Mouse (Mus musculus) macrophage (primary cell): ENCODE measurements around the gene Adgrb2. TPM values are rescaled to one million over a fixed set of nuclear protein-coding genes. Genes with fewer than 3 reads are reported as not detected.

Source experiments
- H3K27ac ChIP-seq: fragments of 350-480 bp; formaldehyde crosslinking; 2 replicates; pipeline ENCODE4 v1.9.0; 2021
- H3K36me3 ChIP-seq: fragments of 350-480 bp; formaldehyde crosslinking; 2 replicates; pipeline ENCODE4 v1.9.0; 2021; ENCODE audit errors: inconsistent target
- H3K4me3 ChIP-seq: fragments of 350-480 bp; formaldehyde crosslinking; 2 replicates; pipeline ENCODE4 v1.9.0; 2021; ENCODE audit errors: inconsistent target
- H3K79me2 ChIP-seq: fragments of 350-480 bp; formaldehyde crosslinking; 2 replicates; pipeline ENCODE4 v1.9.0; 2021; ENCODE audit errors: inconsistent target
- WGBS: methylation state at CpG from one replicate; pipeline ENCODE4 v1.1.7; 2026; ENCODE audit warnings: inconsistent platforms; ENCODE audit not compliant: missing documents; 5-methylcytosine and 5-hydroxymethylcytosine counted together
- polyA plus RNA-seq: library from polyadenylated mRNA; stranded (reverse); fragments of 250-400 nt; gene quantifications from 3 replicates; pipeline ENCODE4 v1.2.4, GENCODE M21; 2018; ENCODE audit warnings: inconsistent platforms
- total RNA-seq, 78 experiments: library from RNA; depleted of rRNA; stranded (reverse); fragments of 250-400 nt; gene quantifications; 1 replicate in 9 of 78; 2 replicates in 24 of 78; 3 replicates in 43 of 78; 4 replicates in 2 of 78; pipeline ENCODE4 v1.2.4; 2018; ENCODE audit warnings: inconsistent platforms in 56 of 78

The Adgrb2 gene
- total RNA-seq (2018; cell fraction: chromatin; rRNA removed): 1 to 10 TPM in 1 of 26 experiments, under 1 TPM in 1, not detected in 24; 0.71 to 1.1 TPM
- total RNA-seq (2018; cell fraction: cytosol; rRNA removed): not detected
- not detected for total RNA-seq (2018; cell fraction: nucleus; rRNA removed)
- not detected in 3 replicates for polyA plus RNA-seq

DNA sequence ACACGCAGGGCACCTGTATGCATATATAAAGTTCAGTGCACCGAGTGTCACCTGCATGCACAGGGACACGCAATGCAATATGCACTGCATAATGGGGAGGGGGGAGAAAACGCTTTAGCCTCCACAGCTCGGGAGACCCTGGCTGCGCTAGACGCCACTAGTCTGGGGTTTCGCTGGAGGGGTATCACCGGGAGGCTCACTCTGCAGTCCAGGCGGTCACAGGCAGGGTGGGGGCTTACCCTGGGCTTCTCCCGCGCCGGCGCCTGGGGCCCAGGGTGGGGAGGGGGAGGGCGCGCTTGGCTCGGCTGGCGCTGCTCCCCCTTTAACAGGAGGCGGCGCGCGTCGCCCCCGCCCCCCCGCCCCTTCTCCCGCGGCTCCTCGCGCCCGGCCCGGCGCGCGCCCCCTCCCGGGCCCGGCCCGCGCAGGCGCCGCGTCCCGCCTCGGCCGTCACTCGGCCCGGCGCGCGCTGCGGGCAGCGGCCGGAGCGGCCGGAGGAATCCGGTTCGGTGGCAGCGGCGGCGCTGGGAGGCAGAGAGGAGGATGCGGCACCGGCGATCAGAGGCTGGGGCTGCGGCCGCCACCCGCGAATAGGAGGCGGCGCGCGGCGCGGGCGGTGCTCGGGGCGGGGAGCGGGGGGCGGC is at the start of gene Adgrb2:
Adgrb2 (plus strand) TSS at position 450 of the 641 bp plus-strand sequence.
- H3K79me2 ChIP-seq: no peaks in the 10 kb centered on the region
- no peaks in the 10 kb centered on the region for H3K36me3 ChIP-seq
- H3K4me3 ChIP-seq: no peak within 1 kb of the TSS
- H3K27ac ChIP-seq: no peak within 1 kb of the TSS
- WGBS: 1% methylated on average over 39 of the region's 77 CpGs

DNA sequence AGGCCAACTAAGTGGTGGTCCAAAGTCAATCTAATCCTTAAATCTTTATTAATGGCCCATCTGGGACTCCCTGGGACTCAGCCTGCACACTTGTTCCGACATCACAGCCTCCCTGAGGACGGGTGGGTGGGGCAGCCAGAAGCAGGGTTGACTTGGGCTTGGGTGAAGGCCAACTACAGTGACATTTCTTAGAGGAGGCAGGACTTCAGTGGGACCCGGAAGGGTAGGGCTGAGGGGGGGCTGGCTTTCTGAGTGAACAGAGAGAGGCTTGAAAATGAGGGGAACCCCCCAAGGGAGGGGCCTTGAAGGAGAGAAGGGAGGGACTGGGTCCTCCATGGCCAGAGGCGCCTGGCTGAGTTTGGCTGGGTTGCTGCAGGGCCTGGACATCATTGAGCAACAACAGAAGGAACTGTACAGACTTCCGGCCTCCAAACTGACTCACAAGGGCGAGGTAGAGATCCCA is 33.3 kb upstream of the Adgrb2 start:
- WGBS: 37% methylated on average over 6 of the region's 6 CpGs
- Histone ChIP-seq H3K4me3 (no peak overlapping the region), H3K79me2 (no peaks in the 10 kb centered on the region), H3K36me3 (no peaks in the 10 kb centered on the region), H3K27ac (no peak overlapping the region)

DNA sequence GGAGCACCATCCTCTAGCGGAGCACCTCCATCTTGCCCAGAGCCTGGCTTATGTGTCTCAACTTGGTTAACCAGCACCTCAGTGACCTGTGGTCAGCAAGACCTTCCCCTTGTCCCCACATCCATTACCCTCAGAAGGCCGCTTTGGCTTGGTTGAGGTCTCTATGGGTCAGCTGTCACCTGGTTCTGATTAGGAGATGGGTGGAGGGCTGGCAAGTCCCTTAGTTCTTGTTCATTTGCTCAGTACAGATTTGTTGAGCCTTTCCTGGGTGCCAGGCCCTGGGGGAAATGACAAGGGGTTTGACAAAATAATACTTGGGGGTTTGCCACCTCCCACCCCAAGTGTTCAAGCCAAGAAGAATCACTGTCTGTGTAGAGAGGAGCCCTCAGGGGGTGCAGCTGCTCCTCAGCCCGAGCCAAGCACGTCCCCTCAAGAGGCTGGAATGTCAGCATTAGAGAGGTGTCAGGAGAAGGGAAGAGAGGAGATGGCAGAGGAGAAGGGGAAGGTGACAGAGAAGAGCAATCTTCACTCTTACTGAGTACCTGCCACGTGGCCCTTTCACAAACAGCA is 32.3 kb upstream of the Adgrb2 start:
- Histone ChIP-seq H3K27ac (no peak overlapping the region), H3K36me3 (no peaks in the 10 kb centered on the region), H3K79me2 (no peaks in the 10 kb centered on the region), H3K4me3 (no peak overlapping the region)
- WGBS: 90% methylated on average over 4 of the region's 5 CpGs

DNA sequence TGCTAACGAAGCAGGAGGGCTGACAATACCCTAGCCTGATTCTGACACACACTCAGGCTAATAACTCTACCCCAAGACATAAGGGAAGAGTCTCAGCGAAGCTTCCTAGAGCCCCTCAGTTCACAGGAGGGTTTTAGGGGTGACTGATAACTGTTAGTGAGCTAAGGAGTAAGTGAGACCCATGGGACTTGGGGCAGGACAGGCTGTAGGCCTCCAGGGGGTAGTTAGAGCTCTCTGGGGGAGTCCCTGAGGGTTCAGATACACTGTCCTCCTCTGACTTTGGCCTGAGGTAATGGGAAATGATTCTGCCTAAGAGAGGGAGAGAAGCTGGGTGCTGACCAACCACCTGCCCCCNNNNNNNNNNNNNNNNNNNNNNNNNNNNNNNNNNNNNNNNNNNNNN is 30.1 kb upstream of the Adgrb2 start:
- H3K4me3 ChIP-seq: no peak overlapping the region
- H3K36me3 ChIP-seq: no peaks in the 10 kb centered on the region
- no peak overlapping the region for H3K27ac ChIP-seq
- WGBS: 96% methylated on average over 2 of the region's 2 CpGs
- no peaks in the 10 kb centered on the region for H3K79me2 ChIP-seq

DNA sequence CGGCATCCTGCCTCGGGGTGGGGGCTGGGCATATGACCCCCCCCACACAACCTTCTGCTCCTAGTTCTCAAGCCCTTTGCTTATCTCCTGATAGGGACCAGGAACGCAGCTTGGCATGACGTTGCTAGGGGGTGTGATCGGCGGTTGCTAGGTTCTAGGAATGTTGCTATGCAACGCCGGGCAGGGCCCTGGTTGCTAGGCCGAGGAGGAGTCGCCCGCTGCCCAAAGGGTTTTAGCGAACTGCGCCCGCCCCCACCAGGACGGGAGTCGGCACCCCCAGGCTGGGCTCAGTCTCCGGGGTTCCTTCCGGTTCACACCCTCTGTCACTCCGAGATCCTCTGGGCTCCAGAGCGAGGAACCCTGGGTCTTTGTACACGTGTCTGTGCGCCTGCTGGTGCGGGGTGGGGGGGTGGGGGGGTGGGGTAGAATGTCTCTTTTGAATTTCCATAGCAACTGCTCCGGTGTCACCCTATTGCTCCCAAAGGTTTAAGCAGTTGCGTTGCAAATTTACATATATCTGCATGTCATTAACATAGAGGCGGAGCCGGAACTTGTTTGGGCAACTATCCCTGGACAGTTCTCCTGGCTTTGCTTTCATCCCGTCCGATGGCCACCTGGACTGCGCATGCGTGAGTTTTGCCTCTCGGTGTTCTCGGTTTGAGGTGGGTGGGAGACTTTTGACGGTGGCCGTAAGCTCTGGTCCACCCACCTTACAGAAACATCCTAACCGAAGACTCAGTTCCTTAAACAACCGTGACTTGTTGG is 24.3 kb upstream of the Adgrb2 start:
- Histone ChIP-seq H3K79me2 (no peaks in the 10 kb centered on the region), H3K27ac (no peak overlapping the region), H3K4me3 (peak overlapping the region; percentile 16; the same call in 1 of the 2 replicates), H3K36me3 (no peaks in the 10 kb centered on the region)
- under 1% methylated on average over 32 of the region's 37 CpGs for WGBS

DNA sequence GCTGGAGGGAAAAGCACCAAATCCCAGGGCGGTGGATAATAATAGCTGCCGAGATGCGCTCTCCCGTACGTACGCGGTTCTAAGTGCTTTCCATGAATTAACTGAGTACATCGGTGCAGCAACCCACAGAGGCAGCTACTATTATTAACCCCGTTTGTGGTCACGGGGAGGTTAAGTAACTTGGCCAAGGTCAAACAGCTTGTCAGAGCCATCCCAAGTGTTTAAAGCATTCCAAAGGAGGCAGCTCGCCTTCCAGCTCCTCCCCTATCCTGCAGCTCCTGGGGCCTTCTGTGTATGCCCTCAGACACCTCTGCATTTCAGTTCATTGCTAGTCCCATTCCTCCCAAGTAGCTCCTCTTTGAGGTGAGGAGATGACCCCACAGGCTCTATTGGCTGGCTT is 19.4 kb upstream of the Adgrb2 start:
- Histone ChIP-seq H3K4me3 (no peak overlapping the region), H3K79me2 (no peaks in the 10 kb centered on the region), H3K27ac (no peak overlapping the region), H3K36me3 (no peaks in the 10 kb centered on the region)
- WGBS: 76% methylated on average over 11 of the region's 11 CpGs

DNA sequence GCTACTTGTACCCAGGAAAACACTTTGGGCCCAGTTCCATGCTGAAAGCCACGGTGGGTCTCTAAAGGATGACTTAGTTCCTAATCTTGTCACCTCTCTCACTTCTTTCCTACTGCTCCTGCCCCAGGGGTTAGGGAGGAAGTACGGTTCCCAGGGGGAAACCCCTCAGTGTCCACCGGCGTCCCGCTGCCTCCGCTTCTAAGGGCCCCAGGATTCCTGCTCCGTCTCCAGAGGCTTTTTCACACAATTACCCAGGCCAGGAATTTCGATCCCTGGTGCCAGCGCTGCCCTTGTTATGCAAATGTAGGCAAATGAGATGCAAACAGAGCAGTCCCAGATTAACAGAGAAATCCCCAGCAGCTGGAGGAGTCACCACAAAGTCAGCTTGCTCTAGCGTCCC is 18.5 kb upstream of the Adgrb2 start:
- H3K36me3 ChIP-seq: no peaks in the 10 kb centered on the region
- H3K79me2 ChIP-seq: no peaks in the 10 kb centered on the region
- H3K27ac ChIP-seq: no peak overlapping the region
- no peak overlapping the region for H3K4me3 ChIP-seq
- 49% methylated on average over 10 of the region's 10 CpGs for WGBS

DNA sequence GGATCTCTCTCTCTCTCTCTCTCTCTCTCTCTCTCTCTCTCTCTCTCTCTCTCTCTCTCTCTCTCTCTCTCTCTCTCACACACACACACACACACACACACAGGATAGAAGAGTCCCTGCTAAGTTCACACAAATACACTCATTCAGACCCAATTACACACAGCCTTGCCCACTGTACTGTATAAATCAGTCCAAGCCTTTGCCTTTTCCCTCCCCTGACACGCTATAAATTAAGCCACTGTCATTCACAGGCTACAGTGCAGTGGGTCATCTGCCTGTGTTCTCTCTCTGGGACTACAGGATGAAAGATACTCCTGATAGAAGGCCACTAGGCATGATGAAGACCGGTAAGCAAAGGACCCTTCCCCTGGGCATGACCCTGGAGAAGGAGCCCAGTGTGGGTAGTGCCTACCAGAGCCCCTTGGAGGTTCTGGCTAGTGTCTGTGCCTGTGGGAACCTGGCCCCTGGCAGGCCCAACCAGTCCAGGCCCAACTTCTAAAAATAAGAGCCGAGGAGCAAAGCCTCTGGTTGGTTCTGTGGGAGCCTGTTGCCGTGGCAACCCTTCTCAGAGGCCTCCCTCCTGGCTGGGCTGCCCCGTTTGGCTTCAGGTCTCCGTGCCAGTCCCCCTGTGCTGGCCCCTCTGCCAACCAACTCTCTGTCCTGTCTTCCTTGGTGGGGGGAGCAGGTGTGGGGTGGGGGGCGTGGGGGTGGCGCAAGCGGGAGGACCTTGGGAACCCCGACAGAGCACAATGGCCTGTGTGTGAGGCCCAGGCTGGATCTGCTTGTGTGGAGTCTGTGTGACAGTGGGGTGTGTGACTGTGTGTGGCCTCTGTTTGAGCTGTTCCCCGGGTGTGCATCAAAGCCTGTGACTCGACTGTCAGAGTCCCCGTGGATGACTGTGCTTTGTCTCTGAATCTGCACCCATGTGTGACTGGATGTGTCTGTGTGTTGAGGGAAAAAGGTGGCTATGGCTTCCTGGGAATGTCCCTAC is 17.4 kb upstream of the Adgrb2 start:
- H3K27ac ChIP-seq: no peak overlapping the region
- 61% methylated on average over 13 of the region's 13 CpGs for WGBS
- no peaks in the 10 kb centered on the region for H3K36me3 ChIP-seq
- H3K79me2 ChIP-seq: no peaks in the 10 kb centered on the region
- H3K4me3 ChIP-seq: no peak overlapping the region

DNA sequence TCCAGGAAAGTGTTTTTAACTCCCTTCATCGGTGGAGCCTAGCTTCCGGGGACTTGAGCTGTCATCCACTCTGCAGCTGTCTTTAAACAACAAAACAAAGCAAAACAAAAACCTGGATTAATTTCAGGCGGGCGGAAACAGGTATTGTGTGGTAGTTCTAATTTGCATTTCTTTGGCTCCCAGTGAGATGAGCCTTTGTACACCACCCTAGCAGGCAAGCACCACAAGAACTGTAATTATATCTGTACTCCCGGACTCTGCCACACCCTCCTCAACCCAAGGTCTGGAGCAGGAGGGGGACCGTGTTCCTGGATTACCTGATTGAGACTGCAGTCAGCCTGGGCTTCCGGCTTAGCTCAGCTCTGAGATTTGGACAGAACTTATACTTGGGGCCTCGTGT is 14.5 kb upstream of the Adgrb2 start:
- Histone ChIP-seq H3K36me3 (no peaks in the 10 kb centered on the region), H3K27ac (no peak overlapping the region), H3K4me3 (no peak overlapping the region), H3K79me2 (no peaks in the 10 kb centered on the region)
- 82% methylated on average over 8 of the region's 8 CpGs for WGBS

DNA sequence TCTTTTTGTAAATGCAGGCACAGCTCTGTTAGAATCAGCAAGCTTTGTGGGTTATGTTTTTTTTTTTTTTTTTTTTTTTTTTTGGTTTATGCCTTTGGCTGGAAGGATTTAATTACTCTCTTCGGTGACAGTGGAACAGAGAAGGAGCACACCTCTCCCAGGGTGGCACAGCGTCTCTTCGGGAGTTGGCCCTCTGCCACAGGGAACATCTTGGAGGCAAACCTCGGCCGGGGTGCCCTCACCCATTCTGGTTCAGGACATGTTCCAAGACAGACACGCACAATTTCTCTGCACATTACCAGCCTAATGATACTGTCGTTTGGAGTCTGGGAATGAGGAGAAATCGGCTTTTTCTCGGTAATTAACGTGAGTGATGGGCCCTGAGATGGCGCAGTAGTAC is 13.8 kb upstream of the Adgrb2 start:
- H3K79me2 ChIP-seq: no peaks in the 10 kb centered on the region
- H3K27ac ChIP-seq: no peak overlapping the region
- no peak overlapping the region for H3K4me3 ChIP-seq
- 82% methylated on average over 11 of the region's 11 CpGs for WGBS
- H3K36me3 ChIP-seq: no peaks in the 10 kb centered on the region

DNA sequence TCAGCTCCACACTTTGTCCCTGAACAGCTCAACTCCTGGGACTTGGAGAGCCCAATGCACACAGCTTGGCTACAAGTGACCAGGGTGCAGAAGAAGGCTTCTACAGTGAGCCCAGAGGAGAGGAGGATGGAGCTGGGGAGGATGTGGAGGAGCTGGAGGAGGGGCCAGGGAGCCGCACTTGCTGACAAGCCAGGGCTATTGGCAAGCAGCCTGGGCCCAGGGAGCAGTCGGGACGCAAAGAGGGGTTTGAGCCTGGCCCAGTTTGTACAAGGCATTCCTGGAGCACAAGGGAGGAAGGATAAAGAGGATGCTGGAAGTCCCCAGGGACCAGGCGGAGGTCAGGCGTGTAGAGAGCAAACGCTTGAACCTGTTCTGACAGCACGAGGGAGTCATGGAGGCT is 12.7 kb upstream of the Adgrb2 start:
- 51% methylated on average over 7 of the region's 7 CpGs for WGBS
- Histone ChIP-seq H3K36me3 (no peaks in the 10 kb centered on the region), H3K4me3 (no peak overlapping the region), H3K27ac (no peak overlapping the region), H3K79me2 (no peaks in the 10 kb centered on the region)

DNA sequence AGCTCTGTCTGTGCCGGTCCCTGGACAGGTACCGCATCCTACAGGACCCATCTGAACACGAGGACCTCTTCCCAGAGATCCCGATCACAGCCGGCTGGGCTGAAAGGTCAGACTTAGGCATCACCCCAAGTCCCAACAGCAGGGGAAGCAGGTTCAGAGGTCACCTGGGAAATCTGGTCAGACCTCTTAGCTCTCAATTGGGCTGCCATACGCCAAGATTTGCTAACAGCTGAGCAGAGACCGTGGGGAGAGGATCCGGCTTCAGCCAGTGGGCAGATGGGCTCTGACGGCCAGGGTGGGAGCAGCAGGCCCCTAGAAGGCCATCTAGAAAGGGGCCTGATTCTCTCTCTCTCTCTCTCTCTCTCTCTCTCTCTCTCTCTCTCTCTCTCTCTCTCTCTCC is 10.4 kb upstream of the Adgrb2 start:
- Histone ChIP-seq H3K27ac (no peak overlapping the region), H3K79me2 (no peaks in the 10 kb centered on the region), H3K36me3 (no peaks in the 10 kb centered on the region), H3K4me3 (no peak overlapping the region)
- 80% methylated on average over 9 of the region's 9 CpGs for WGBS

DNA sequence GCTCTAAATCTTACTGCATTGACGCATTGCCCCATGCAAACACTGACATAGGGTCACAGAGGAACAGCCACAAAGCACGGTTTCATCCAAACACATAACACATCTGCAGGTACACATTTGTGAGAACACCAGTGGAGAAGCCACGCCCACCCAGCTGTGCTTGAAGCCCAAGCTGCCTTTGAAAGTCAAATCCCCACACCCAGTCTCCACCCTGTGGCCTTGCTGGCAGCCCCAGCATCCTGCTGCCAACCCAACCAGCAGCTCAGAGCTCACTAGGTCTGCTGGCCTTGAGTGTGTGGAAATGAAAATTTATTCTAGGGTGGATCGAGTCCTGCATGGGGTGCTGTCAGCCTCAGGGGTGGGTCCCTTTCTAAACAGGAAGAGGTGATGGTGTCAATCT is 7.4 kb upstream of the Adgrb2 start:
- Histone ChIP-seq H3K36me3 (no peaks in the 10 kb centered on the region), H3K4me3 (no peak overlapping the region), H3K79me2 (no peaks in the 10 kb centered on the region), H3K27ac (no peak overlapping the region)
- WGBS: 82% methylated on average over 4 of the region's 4 CpGs

DNA sequence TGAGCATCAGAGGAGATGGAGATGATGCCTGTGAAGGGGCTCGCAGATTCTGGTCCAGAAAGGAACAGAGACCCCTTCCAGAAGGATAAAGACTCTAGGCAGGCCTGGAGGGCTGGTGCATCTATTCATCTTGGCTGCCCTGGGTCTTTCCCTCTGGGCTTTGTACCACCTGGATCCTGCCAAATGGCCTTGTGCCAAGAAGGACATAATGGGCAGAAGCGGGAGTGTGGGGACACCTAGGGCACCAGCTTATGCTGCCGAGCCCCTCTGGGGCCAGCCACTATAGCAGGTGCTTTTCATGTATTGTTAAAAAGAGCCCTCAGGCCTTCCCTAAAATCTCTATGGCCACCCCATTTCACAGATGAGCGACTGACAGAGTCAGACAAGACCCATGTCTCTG is 6.4 kb upstream of the Adgrb2 start:
- Histone ChIP-seq H3K36me3 (no peaks in the 10 kb centered on the region), H3K79me2 (no peaks in the 10 kb centered on the region), H3K27ac (no peak overlapping the region), H3K4me3 (no peak overlapping the region)
- 95% methylated on average over 4 of the region's 4 CpGs for WGBS
